ENCODE assay signal across 9 mouse cellular contexts in genomic region chr3:115815571-115816156, GRCm38 (mm10).
DNase-seq lines count a peak whose midpoint lies in the region; ATAC-seq lines count a peak whose summit lies in the region.
"Had no signal": no experiment of that assay in that cellular context is flagged by ENCODE, and none has a peak within 500 bp of the region (broad histone marks: within the 10 kb centered on the region; RNA-seq: fewer than 3 reads in every experiment).

No protein-coding gene starts in this region.

- DNase-seq in ovary, postnatal 14 days (ENCODE audit: low spot score): peak; percentile 8
- DNase-seq in ovary, adult 18-20 months (ENCODE audit: low spot score): no peak
- peak; percentile 27 for DNase-seq in large intestine, adult 2 months (ENCODE audit: low read depth, low spot score)
- no peak for DNase-seq in neural tube, embryonic 10.5 days (ENCODE audit: extremely low spot score, low spot score)
- no peak for DNase-seq in Muller cell, postnatal 12 days (ENCODE audit: inconsistent ontology term)
- no peak for DNase-seq in frontal cortex, postnatal 25 days (ENCODE audit: low spot score in 2 of 2)

- H3K27me3 ChIP-seq in heart, embryonic 13.5 days (replicated peaks): no peaks in the 10 kb centered on the region
- H3K27me3 ChIP-seq: Patski had no signal

- H3K9ac ChIP-seq in heart, embryonic 13.5 days: peak overlapping the region; percentile 54

- H3K4me1 ChIP-seq in heart, embryonic 13.5 days: peaks cover 55% of the 10 kb centered on the region

- peak overlapping the region; percentile 47 for H3K4me2 ChIP-seq in heart, embryonic 13.5 days

- H3K4me3 ChIP-seq in heart, embryonic 13.5 days: peak overlapping the region; percentile 2; the same call in 1 of the 2 replicates

- H3K9me3 ChIP-seq in heart, embryonic 13.5 days: no peaks in the 10 kb centered on the region

- no peak for ATAC-seq in heart, embryonic 13.5 days (ENCODE audit: extremely low read depth, insufficient number of reproducible peaks, low FRiP score, low TSS enrichment)
- peak; percentile 61 for ATAC-seq in megakaryocyte progenitor cell, adult 5-6 weeks (replicated peaks; ENCODE audit: poor library complexity)
- ATAC-seq: Patski had no signal

- H3K36me3 ChIP-seq in heart, embryonic 13.5 days: no peaks in the 10 kb centered on the region

- 37% methylated on average over 12 of the region's 12 CpGs for WGBS in heart, embryonic 13.5 days
- WGBS in large intestine, adult 2 months: 8% methylated on average over 12 of the region's 12 CpGs

- H3K27ac ChIP-seq in heart, embryonic 13.5 days (replicated peaks): peak overlapping the region; percentile 90

Comparison
In these comparisons a context has a peak if more than half of its experiments do, and no peak if none do; other contexts are left out.
1. DNase-seq: peak in ovary, postnatal 14 days (single experiment) and large intestine, adult 2 months (single experiment); none in ovary, adult 18-20 months (single experiment), neural tube, embryonic 10.5 days (single experiment), Muller cell, postnatal 12 days (single experiment) and frontal cortex, postnatal 25 days (0 of 2).